Mouse (Mus musculus) brain, adult 2 months (tissue): ENCODE measurements at regions not wholly inside any gene's neighbourhood (a gene's known extent, or its start where the extent isn't known, plus 50 kb on each side); places are given as distances from the start of the nearest gene placed in this dataset.
"Not testable (repeated sequence)": the region's sequence is repeated elsewhere in the genome, so short reads cannot be mapped to it uniquely, and the experiment has no call there.

Experiments used
- DNase-seq: peaks from one replicate; pipeline ENCODE4 v3.0.0; 2011; ENCODE audit warnings: low read depth, low spot score

DNA sequence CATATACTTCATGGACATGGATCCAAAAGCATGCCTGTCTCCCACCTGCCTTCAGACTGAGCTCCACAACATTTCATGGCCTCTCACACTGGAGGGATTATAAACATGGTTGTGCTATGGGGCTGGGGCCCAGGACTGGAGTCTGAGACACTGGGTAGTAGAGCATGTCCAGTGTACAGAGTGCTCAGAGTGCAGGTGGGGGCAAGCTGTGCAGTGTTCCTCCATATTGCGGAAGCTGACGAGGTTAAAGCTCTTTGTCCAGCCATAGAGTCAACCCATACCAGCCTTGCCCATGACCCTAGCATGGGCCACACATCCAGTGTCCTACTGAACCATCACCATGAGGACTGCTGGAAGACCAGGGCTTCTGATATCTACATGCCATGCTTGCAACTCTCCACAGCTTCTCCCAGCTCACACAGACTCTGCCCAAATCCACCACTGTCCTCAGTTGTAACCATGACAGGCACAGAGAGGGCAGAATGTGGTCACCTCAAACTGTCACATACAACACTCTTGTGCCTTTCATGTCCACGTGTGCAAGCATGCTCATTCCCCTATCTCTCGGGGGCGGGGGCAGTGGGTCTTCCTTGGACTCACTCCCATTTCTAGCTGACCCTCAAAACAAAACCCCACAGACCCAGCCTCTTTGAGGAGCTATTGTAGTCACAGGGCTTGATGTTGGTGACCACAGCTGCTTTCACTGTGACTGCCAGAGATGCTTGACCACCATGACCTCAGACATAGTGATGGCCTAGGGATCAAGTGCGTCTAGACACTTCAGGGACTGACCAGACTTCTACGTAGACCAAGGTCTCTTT lies 55.9 kb downstream of the Tmem121 start:
- no peak for DNase-seq

DNA sequence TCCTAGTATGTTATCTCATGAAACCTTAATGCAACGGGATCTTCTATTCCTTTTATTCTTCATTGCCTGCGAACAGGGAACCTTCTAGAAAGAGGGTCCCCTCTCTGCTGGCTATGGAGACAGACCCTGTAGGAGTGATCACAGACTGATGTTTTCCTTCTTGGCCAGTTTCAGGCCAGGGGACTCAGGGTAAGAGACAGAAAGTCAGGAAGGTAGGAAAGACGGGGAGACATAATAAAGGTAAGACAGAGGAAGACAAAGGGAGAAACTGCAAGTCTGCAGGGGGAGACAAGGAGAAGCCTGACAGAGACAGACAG lies 56.4 kb downstream of the Tmem121 start:
- DNase-seq: no peak

DNA sequence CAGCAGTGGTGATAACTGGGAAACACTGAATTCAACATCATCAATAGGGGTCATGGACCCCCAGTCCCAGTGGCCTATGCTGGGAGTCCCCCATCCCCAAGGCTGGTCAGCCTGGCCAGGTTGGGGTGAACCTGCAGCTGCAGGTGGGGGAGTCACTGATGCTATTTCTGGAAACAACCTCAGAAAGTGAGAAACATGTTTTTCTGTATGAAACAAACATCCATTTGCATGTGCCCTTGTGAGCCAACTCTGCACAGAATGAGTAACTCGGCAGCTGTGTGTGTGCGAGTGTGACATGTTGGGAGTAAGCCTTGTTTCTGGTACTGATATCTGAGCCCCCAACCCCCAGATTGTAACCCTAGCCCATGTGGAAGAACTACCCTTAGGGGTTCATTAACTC lies 59.0 kb downstream of the Tmem121 start:
- DNase-seq: no peak

DNA sequence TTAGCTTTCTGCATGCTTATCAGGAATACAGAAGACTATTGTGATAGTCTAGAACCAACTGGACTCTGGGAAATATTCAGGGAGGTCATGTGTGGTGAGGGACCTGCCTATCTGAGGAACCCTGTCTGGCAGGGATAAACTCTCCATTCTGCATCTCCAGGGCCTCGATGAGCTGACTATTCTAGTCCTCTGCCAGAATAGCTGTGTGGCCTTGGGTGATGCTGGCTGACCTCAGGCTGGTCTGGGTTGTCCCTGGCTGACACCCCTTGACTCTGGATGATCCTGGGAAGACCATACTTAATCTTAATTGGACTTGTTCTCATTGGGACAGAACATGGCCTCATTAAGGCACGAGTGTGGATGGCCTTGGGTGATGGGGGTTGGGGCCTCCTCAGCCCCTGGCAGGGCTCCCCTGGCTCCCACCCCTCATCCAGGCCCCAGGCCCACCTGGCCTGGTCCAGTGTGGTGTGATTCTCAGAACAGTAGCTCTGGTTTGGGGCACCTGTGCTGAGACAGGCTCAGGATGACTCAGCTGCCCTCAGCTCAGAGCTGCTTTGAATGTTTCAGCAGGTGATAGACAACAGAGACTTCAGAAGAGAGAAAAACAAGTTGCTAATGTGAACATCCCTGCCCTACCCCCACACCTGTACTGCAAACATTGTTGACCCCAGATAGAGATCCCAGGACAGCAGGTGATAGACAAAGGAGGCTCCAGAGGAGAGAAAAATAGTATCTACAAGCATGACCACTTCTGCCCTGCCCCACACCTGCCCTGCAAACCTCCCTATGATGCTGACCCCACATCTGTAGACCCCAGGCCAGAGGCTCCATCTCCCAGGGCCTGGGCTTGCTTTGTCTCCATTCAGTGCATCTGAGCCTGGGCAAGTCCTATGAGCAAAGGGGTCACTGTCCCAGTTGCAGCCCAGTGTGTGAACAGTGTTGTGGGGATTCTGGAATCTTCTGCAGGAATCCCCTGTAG lies 68.0 kb downstream of the Tmem121 start:
- DNase-seq: not testable (repeated sequence)

DNA sequence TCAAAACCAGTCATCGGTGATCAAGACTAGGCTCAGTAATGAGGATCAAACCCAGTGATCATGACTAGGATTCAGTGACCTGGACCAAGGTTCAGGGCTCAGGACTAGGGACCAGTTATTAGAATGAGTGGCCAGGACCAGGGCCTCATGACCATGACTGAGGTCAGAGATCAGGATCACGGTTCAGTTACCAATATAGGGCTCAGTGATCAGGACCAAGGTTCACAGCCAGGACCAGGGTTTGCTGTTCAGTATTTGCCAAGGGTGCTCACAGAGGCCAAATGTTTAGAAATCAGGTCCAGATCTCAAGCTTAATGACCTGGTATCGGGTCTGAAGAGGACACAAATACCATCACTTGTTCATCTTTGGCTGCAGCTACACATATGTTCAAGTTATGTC lies 69.6 kb downstream of the Tmem121 start:
- no peak for DNase-seq

DNA sequence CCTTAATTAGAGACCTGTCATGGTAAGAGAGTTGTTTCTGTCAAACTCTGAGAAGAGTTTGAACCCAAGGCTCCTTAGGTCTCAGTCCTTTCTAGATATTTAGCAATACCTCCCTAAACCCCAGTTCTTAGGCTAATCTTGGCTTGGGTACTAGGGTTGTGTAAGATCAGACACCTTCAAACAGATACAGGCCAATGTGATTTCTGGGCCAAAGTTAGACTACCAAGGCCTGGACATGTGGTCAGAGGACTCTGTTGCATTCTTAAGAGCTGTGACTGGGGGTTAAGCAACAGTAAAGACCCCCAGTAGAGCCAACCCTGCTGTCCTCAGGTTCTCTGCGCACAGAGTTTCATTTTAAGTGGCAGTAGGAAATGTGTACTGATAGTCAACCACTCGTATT lies 70.9 kb downstream of the Tmem121 start:
- DNase-seq: no peak

DNA sequence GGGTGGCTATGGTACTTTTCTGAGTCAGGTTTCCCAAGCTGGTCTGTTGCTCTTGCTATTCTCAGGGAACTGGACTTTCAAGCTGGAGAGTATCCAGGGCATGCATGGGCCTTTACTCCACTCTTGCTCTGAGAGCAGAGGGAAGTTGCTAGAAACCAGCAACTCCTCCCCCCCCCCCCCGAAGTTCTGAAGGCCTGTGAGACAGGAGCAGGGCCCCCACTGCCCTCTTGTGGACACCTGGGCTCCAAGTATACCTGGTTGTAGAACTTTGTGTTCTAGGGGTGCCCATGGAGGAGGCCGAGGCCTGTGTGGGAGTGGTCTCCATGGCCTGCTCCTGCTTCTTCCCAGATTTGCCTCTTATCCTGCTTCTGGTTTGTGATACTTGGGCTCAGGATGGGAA lies 71.5 kb downstream of the Tmem121 start:
- no peak for DNase-seq

DNA sequence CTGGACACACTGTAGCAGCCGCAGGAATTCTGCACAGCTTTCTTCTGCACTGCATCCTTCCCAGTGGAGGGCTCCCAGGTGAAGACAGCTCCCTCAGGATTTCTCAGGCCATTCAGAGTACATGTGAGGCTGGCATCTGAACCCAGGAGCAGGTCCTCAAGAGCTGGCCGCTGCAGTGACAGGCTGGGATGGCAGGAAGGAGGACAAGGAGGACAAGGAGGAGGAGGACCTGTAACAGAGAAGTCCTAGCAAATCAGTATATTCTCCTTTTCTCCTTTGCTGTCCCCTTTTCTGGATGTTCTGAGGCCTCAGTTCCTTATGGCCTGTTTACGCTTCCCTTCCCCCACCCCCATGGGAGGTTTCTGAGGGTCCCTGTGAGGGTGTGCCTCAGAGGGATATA lies 73.7 kb downstream of the Tmem121 start:
- DNase-seq: no peak

DNA sequence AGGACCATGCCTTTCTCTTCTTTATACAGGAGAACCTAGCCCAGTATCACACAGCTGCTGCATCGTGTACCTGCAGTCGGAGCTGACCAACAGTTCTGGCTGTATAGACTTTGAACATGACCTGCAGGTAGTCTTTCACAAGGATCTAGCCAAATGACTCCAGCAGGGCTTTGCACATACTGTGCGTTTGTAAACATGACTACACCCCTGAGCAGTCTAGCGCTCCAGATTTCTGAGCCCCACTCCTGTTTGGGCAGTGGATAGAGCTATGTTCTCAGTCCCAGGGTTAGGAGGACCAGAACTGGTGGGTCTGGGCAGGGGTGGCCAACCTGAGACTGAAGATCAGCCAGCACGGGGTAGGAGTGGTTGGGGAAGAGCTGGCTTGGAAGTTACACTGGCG lies 74.6 kb downstream of the Tmem121 start:
- no peak for DNase-seq

DNA sequence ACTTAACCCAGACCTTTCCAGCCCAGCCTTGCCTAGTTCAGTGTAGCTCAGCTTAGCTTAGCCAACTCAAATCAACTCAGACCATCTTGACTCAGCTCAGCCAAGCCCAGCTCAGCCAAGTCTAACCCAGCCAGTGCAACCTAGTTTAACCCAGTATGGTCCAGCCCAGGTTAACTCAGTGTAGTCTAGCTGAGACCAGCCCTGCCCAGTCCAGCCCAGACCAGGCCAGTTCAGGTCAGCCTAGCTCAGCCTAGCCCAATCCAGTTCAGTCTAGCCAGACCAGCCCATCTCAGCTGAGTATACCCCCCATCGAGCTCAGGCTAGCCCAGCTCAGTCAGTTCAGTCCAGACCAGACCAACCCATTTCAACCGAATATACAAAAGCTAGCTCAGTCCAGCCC lies 90.2 kb downstream of the Tmem121 start:
- DNase-seq: no peak

DNA sequence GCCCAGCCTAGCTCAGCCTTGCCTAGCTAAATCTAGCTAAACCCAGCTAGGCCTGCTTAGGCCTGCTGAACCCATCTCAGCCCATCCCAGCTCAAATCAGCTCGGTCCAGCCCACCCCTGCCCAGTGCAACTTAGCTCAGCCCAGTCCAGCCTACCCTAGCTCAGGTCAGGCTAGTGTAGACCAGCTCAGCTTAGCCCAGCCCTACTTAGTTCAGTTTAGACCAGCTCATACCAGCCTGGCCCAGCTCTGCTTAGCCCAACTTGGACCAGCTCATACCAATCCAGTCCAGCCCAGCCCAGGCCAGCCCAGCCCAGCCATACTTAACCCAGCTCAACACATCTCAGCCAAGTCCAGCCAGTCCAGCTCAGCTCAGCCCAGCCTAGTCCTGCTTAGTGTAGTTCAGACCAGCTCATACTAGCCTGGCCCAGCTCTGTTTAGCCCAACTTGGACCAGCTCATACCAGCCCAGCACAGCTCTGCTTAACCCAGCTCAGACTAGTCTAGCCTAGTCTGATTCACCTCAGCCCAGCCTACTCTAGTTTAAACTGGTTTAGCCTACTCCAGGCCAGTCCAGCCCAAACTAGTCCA lies 90.7 kb downstream of the Tmem121 start:
- no peak for DNase-seq

DNA sequence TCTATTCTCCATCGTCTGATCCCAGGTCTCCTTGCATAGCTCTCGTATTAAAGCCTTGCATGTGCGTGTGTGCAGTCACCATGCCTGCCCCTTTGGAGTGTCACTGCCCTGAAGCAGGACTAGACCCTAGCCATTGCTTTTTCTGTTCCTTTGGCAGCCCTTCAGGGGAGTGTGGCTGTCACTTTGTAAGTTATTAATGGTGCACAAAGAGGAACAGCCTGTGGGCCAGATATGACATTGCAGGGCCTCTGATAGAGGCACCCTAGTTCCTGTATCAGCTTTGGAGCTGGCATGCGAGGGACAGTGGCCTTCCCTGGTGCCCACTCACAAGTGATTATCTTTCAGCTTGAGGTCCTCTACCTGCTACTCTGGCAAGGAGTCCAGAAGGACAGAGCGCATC lies 92.0 kb downstream of the Tmem121 start:
- DNase-seq: no peak

DNA sequence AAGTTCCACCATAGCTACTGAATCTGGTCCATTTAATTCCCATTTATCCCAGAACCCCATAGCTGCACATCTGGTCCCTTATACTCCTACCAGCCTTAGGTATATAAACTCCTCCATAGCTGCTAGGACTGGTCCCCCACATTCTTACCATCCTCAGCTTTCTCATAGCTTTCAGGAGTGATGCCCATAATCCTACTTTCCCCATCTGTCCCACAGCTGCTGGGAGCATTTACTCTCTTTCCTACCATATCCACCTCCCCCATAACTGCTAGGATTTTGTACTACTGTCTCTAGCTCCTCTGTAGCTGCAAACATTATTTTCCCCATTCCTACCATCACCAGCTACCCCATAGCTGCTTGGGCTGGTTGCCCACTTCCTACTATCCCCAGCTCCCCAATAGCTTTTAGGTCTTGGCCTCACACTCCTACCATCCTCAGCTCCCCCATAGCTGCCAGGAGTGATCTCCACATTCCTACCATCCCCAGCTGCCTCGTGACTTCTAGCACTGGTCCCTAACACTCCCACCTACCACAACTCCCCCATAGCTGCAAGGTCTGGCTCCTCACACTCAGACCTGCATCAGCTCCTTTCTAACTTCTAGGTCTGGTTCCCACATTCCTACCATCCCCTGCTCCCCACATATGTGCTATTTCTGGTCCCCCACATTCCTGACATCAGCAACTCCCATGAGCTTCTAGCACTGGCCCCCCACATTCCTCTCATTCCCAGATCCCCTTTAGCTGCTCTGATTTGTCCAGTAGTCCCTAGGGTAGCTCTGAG lies 106.5 kb downstream of the Tmem121 start:
- DNase-seq: peak; percentile 80

DNA sequence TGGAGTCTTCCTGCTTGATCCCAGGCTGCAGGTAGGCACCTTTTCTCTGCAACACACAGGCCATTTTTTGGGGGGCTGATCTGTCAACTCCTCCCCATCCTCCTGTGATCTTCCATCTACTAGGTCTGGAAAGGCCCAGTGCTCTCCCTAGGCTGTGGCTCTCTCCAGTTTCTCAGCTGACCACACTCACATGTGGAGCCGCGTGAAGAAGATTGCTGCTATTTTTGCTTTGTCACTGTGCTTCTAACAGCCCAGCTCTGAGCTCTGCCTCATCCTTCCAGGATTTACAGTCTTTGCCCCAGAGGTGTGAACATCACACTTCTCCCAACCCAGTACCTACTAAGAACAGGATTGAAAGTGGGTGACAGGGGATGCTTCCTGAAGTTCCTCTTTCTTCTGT lies 110.2 kb downstream of the Tmem121 start:
- peak; percentile 76 for DNase-seq

DNA sequence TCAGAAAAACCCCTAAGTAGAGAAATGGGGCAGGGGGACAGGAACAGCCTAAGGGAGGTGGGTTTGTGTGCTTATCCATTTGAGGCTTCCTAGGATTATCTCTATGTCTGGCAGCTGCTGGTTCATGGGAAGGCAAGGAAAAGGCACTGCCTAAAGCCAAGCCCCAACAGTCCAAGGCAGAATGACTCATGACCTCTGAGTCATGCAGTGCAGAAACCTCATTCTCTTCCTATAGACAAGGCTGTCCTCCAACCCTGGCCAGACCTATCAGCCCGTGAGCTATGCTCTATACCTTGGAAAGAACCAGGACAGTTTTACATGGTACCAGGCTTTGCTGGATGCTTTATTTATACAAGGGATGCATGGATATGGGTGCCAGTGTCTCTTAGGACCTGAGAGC lies 120.2 kb downstream of the Tmem121 start:
- no peak for DNase-seq

DNA sequence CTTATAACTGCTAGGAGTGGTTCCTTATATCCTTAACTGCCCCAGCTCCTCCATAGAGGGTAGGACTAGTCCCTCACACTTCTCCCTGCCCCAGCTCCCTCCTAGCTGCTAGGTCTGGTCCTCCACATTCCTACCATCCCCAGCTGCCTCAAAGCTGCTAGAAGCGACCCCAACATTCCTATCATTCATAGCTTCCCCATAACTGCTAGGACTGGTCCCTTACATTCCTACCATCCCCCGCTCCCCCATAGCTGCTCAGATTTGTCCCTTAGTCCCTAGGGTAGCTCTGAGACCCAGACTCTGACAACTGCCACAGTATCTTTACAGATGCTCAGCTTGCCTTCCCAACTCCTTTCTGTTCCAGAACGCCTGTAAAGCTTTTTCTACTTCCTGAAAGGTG lies 127.6 kb downstream of the Tmem121 start:
- DNase-seq: no peak

DNA sequence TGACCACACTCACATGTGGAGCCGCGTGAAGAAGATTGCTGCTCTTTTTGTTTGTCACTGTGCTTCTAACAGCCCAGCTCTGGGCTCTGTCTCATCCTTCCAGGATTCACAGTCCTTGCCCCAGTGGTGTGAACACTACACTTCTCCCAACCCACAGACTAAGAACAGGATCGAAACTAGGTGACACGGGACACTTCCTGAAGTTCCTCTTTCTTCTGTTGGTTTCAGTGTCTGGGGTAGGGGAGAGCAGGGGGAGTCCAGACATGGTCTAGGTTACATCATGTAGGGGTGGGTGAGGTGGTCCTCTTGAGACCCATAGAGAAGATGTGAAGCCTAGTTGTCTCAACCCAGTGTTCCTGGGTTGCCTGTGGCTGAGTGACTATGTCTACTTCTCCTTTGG lies 128.9 kb downstream of the Tmem121 start:
- DNase-seq: peak; percentile 3

DNA sequence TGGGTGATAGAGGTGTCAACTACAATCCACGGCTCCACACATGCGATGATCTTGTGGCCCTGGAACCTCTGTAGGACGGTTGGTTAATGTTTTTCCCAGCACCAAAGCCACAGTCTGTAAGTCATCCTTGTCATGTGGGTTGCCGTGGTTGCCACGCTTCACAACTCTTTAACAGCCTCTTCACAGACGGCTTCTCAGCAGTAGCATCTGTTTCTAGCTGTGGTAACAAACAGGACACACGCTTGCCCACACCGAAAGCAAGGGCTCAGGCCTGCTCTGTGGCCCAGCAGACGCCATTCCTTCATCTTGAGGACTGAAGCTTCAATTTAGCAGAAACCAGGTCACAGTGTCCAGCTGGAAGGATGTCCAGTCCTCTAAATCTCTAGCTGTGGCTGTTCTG lies 135.4 kb downstream of the Tmem121 start:
- peak; percentile 28 for DNase-seq

DNA sequence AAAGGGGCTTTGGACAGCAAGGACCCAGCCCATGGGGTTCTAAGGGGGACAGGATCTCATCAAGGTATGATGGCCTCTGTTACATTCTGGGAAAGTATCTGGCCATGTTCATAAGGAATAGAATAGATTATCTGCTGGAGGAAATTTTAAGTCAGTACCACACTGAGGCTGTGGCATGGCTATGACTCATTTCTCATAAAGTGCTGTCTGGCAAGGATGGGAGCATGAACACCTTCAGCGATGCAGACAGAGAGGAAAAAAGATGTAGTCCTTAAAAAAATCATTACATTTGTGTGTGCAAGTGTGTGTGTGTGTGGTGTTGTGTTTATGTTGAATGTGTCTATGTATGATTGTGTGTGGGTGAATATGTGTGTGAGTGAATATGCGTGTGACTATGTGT lies 136.4 kb downstream of the Tmem121 start:
- peak; percentile 51 for DNase-seq

DNA sequence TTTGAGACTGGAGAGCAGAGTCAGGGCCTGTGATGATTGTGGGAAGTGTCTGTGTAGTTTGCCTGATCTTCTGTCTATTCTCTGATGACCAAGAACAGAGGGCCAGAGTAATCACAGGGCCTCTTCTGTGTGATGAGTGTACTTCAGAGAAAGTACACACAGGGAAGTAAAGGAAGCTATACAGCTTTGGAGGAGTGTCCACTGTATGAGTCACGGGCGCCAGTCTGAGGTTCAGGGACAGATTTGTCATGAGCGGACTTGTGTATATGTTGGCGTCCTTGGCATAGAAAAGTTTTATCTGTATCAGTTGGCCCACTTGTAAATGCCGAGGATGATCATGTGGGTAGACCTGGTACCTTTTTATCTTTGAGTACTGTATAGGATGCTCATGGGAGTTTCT lies 142.1 kb downstream of the Tmem121 start:
- DNase-seq: no peak

DNA sequence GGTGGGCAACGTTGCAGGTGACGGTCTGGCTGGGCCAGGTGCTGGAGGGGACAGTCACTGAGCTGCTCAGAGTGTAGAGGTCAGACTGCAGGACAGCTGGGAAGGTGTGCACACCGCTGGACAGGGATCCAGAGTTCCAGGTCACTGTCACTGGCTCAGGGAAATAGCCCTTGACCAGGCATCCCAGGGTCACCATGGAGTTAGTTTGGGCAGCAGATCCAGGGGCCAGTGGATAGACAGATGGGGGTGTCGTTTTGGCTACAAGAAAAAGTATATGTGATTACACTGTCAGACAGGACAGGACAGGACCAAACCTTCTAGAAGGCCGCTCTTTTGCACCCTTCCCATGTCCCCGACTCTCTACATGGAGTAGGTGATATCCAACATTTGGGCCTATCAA lies 144.5 kb downstream of the Tmem121 start:
- DNase-seq: no peak

DNA sequence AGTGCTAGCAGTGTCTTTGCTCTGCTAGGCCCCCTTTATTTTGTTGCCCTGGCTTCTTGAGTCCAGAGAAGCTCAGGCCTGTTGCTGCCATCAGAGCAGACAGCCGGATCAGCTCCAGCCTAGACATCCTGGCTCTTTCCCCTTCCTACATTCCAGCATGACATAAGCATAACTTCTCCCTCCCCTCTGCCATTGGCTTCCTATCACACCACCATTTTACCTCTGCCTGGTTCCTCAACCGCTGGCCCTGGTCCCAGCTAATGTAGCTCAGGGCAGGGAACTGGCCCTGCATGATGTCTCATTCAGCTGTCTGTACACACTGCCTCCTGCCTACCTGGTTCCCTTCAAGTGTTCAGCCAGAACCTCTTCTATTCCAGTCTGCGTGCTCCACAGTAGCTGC lies 146.5 kb downstream of the Tmem121 start:
- DNase-seq: no peak
